8 mouse cellular contexts compared by ENCODE assay signal in genomic region chr10:85828722-85829084, GRCm38 (mm10). TPM values are rescaled to one million over a fixed set of nuclear protein-coding genes. Genes with fewer than 3 reads are reported as not detected.
DNase-seq lines count a peak whose midpoint lies in the region; ATAC-seq and TF ChIP-seq lines count a peak whose summit lies in the region.
"Not testable (repeated sequence)": the region's sequence is repeated elsewhere in the genome, so short reads cannot be mapped to it uniquely, and the experiment has no call there.

No protein-coding gene starts in this region.

- not testable (repeated sequence) for H3K27me3 ChIP-seq in forebrain, embryonic 11.5 days (ENCODE audit: control insufficient read depth, insufficient read depth, low read length); heart, embryonic 13.5 days (replicated peaks); hindbrain, embryonic 16.5 days (replicated peaks; ENCODE audit: control insufficient read depth, insufficient read depth, low read length); liver, embryonic 13.5 days; midbrain, embryonic 12.5 days; neural tube, embryonic 14.5 days (ENCODE audit: control insufficient read depth, insufficient read depth, low read length)

- H3K4me3 ChIP-seq in bone marrow macrophage, adult 2 months (ENCODE audit: insufficient read depth, low read length), result 0 out of 2 replicates have a peak overlapping the region, but pooled peaks have one; percentile 57
- not testable (repeated sequence) for H3K4me3 ChIP-seq in forebrain, embryonic 11.5 days (ENCODE audit: low read depth, low read length); liver, embryonic 13.5 days (replicated peaks)
- peak overlapping the region; percentile 61 for H3K4me3 ChIP-seq in heart, embryonic 13.5 days
- H3K4me3 ChIP-seq in hindbrain, embryonic 16.5 days (ENCODE audit: low read length), result peak overlapping the region; percentile 60
- peak overlapping the region; percentile 48 for H3K4me3 ChIP-seq in midbrain, embryonic 12.5 days
- H3K4me3 ChIP-seq in neural tube, embryonic 14.5 days (ENCODE audit: low read depth, low read length), result peak overlapping the region; percentile 49

- not testable (repeated sequence) for H3K27ac ChIP-seq in bone marrow macrophage, adult 2 months (ENCODE audit: insufficient read depth, low read depth, low read length); forebrain, embryonic 11.5 days (ENCODE audit: low read depth, low read length); heart, embryonic 13.5 days (replicated peaks); hindbrain, embryonic 16.5 days (ENCODE audit: low read depth, low read length); liver, embryonic 13.5 days; midbrain, embryonic 12.5 days (replicated peaks); neural tube, embryonic 14.5 days (ENCODE audit: low read depth, low read length)

- H3K36me3 ChIP-seq in forebrain, embryonic 11.5 days (ENCODE audit: control insufficient read depth, insufficient read depth, low read length); heart, embryonic 13.5 days; hindbrain, embryonic 16.5 days (ENCODE audit: control insufficient read depth, insufficient read depth, low read length); liver, embryonic 13.5 days; midbrain, embryonic 12.5 days; neural tube, embryonic 14.5 days (ENCODE audit: control insufficient read depth, insufficient read depth, low read length): not testable (repeated sequence)

- H3K9ac ChIP-seq in forebrain, embryonic 11.5 days (ENCODE audit: low read length); heart, embryonic 13.5 days; hindbrain, embryonic 16.5 days (ENCODE audit: low read depth, low read length); liver, embryonic 13.5 days; midbrain, embryonic 12.5 days (replicated peaks); neural tube, embryonic 14.5 days (replicated peaks; ENCODE audit: low read depth, low read length): not testable (repeated sequence)

- not testable (repeated sequence) for H3K4me1 ChIP-seq in bone marrow macrophage, adult 2 months (ENCODE audit: control insufficient read depth, insufficient read depth, low read length); forebrain, embryonic 11.5 days (replicated peaks; ENCODE audit: control insufficient read depth, insufficient read depth, low read length); heart, embryonic 13.5 days; hindbrain, embryonic 16.5 days (ENCODE audit: control insufficient read depth, insufficient read depth, low read depth, low read length); liver, embryonic 13.5 days (replicated peaks); midbrain, embryonic 12.5 days; neural tube, embryonic 14.5 days (ENCODE audit: control insufficient read depth, insufficient read depth, low read length)

- not testable (repeated sequence) for H3K9me3 ChIP-seq in forebrain, embryonic 11.5 days (ENCODE audit: control insufficient read depth, low read length); heart, embryonic 13.5 days; hindbrain, embryonic 16.5 days (ENCODE audit: control insufficient read depth, low read length); liver, embryonic 13.5 days (replicated peaks); midbrain, embryonic 12.5 days; neural tube, embryonic 14.5 days (ENCODE audit: control insufficient read depth, low read length)

- DNase-seq in forebrain, embryonic 11.5 days (ENCODE audit: low spot score); liver, embryonic 13.5 days: not testable (repeated sequence)
- DNase-seq in layer of hippocampus, adult 11-12 months (ENCODE audit: low spot score), result peak; percentile 2

- TF ChIP-seq CTCF in bone marrow macrophage, adult 2 months (IDR thresholded peaks at IDR 0.05; ENCODE audit: low read depth, low read length), result not testable (repeated sequence)

- peak; percentile 35; the same call in 1 of the 2 replicates for ATAC-seq in forebrain, embryonic 11.5 days (replicated peaks; ENCODE audit: low FRiP score)
- not testable (repeated sequence) for ATAC-seq in heart, embryonic 13.5 days (ENCODE audit: extremely low read depth, insufficient number of reproducible peaks, low FRiP score, low TSS enrichment); liver, embryonic 13.5 days (ENCODE audit: low read depth)
- peak; percentile 50; the same call in 1 of the 2 replicates for ATAC-seq in hindbrain, embryonic 16.5 days
- peak; percentile 44; the same call in 1 of the 2 replicates for ATAC-seq in midbrain, embryonic 12.5 days (ENCODE audit: low FRiP score, low read depth)
- peak; percentile 31 for ATAC-seq in neural tube, embryonic 14.5 days (ENCODE audit: low read depth)

- not testable (repeated sequence) for TF ChIP-seq POLR2A in bone marrow macrophage, adult 2 months (IDR thresholded peaks at IDR 0.05; ENCODE audit: borderline replicate concordance, low read depth, low read length)

- WGBS in forebrain, embryonic 11.5 days, result 63% methylated on average over 5 of the region's 5 CpGs
- 70% methylated on average over 5 of the region's 5 CpGs for WGBS in heart, embryonic 13.5 days
- 56% methylated on average over 5 of the region's 5 CpGs for WGBS in hindbrain, embryonic 16.5 days
- 61% methylated on average over 5 of the region's 5 CpGs for WGBS in liver, embryonic 13.5 days (ENCODE audit: insufficient replicate concordance)
- WGBS in midbrain, embryonic 12.5 days, result 56% methylated on average over 5 of the region's 5 CpGs
- 57% methylated on average over 5 of the region's 5 CpGs for WGBS in neural tube, embryonic 14.5 days

- H3K4me2 ChIP-seq in forebrain, embryonic 11.5 days (ENCODE audit: low read depth, low read length, severe bottlenecking), result peak overlapping the region; percentile 57
- peak overlapping the region; percentile 85 for H3K4me2 ChIP-seq in heart, embryonic 13.5 days
- peak overlapping the region; percentile 82 for H3K4me2 ChIP-seq in hindbrain, embryonic 16.5 days (ENCODE audit: low read length)
- H3K4me2 ChIP-seq in liver, embryonic 13.5 days, result peak overlapping the region; percentile 66; the same call in 1 of the 2 replicates
- peak overlapping the region; percentile 83 for H3K4me2 ChIP-seq in midbrain, embryonic 12.5 days (replicated peaks)
- H3K4me2 ChIP-seq in neural tube, embryonic 14.5 days (ENCODE audit: low read depth, low read length), result peak overlapping the region; percentile 73

RNA-seq across cellular contexts. Expression of gene Pwp1, which starts 0.6 kb away (rescaled TPM):
- 14.9 and 15.2 TPM in 2 replicates for polyA plus RNA-seq in bone marrow macrophage, adult 2 months (2012; ENCODE audit: insufficient read depth, insufficient read length, missing spikeins)
- 104 and 106 TPM in 2 replicates for polyA plus RNA-seq in forebrain, embryonic 11.5 days (2014; fragmentation: Nextera tagmentation; extraction: Ambion mirVana)
- polyA plus RNA-seq in heart, embryonic 13.5 days (2015; fragmentation: Nextera tagmentation; extraction: Ambion mirVana), result 44.2 and 47.0 TPM in 2 replicates
- 63.7 and 66.8 TPM in 2 replicates for polyA plus RNA-seq in hindbrain, embryonic 16.5 days (2015; fragmentation: Nextera tagmentation; extraction: Ambion mirVana)
- polyA plus RNA-seq in liver, embryonic 13.5 days (2015; fragmentation: Nextera tagmentation; extraction: Ambion mirVana), result 47.3 and 52.4 TPM in 2 replicates
- polyA plus RNA-seq in midbrain, embryonic 12.5 days (2016; fragmentation: Nextera tagmentation; extraction: Ambion mirVana), result 79.3 TPM in 2 replicates
- polyA plus RNA-seq in neural tube, embryonic 14.5 days (2014; fragmentation: Nextera tagmentation; extraction: Ambion mirVana), result 72.6 and 75.7 TPM in 2 replicates
